Mouse (Mus musculus) cerebellum, adult 2 months (tissue): ENCODE results near the gene Sox5. TPM values are rescaled to one million over a fixed set of nuclear protein-coding genes. Genes with fewer than 3 reads are reported as not detected.
A peak's percentile ranks its signal among the peaks of the same experiment; 100 is the strongest.

Experiments
- DNase-seq, 2 experiments: peaks; one replicate each; pipeline ENCODE4 v3.0.0; 2021
- H3K27ac ChIP-seq: fragments of 200-500 bp; 2 replicates; pipeline ENCODE4 v1.5.1; 2012; ENCODE audit warnings: low read length, control low read depth, inconsistent platforms; ENCODE audit not compliant: insufficient read depth
- H3K27me3 ChIP-seq: fragments of 200-500 bp; 2 replicates; pipeline ENCODE4 v1.6.1; 2012; ENCODE audit warnings: inconsistent platforms, mild to moderate bottlenecking, low read length, moderate library complexity; ENCODE audit not compliant: control insufficient read depth, insufficient read depth
- H3K4me1 ChIP-seq: fragments of 200-500 bp; 2 replicates; pipeline ENCODE4 v1.6.1; 2011; ENCODE audit warnings: low read length; ENCODE audit not compliant: control insufficient read depth, insufficient read depth
- H3K4me3 ChIP-seq: fragments of 200-500 bp; replicated peaks from 2 replicates; pipeline ENCODE3; 2011; ENCODE audit warnings: mild to moderate bottlenecking, low read depth, low read length, control low read depth; ENCODE audit not compliant: insufficient read depth
- CTCF ChIP-seq: fragments of 200-500 bp; IDR thresholded peaks from 2 replicates; pipeline ENCODE4 v1.5.1; 2011; ENCODE audit warnings: low read depth, mild to moderate bottlenecking, control low read depth, low read length, moderate library complexity, borderline replicate concordance; ENCODE audit not compliant: insufficient read depth
- POLR2A ChIP-seq: fragments of 200-500 bp; IDR thresholded peaks from 2 replicates; pipeline ENCODE4 v1.6.1; 2011; ENCODE audit warnings: low read length, control low read depth, borderline replicate concordance; ENCODE audit not compliant: insufficient read depth
- WGBS: fragments of 180-500 bp; shearing (Covaris S2); methylation state at CpG from one replicate; pipeline ENCODE4 v1.1.7; 2018; 5-methylcytosine and 5-hydroxymethylcytosine counted together
- polyA plus RNA-seq: library from polyadenylated mRNA; depleted of rRNA; stranded (reverse); fragments of >200 nt; gene quantifications from 2 replicates; pipeline ENCODE4 v1.2.3, GENCODE M21; 2012

The Sox5 gene
- polyA plus RNA-seq, 1 experiment: 13.3 TPM

GRCm38 (mm10) chr6:144541316-144541715, 240.5 kb downstream of the Sox5 start:
- Histone ChIP-seq H3K27ac (no peak overlapping the region), H3K4me3 (no peak overlapping the region), H3K4me1 (no peaks in the 10 kb centered on the region), H3K27me3 (no peaks in the 10 kb centered on the region)
- TF ChIP-seq POLR2A: no peak
- TF ChIP-seq CTCF: no peak
- WGBS: 91% methylated on average over 9 of the region's 9 CpGs
- no peak for DNase-seq

- Histone ChIP-seq H3K27ac (no peak overlapping the region), H3K27me3 (no peaks in the 10 kb centered on the region), H3K4me1 (no peaks in the 10 kb centered on the region), H3K4me3 (no peak overlapping the region)
- TF ChIP-seq POLR2A (no peak), CTCF (no peak)
- no peak for DNase-seq
- WGBS: 92% methylated on average over 18 of the region's 18 CpGs
Observed at GRCm38 (mm10) chr6:144539439-144540192, 242.2 kb downstream of the Sox5 start.

- Histone ChIP-seq H3K4me3 (no peak overlapping the region), H3K27me3 (no peaks in the 10 kb centered on the region), H3K4me1 (no peaks in the 10 kb centered on the region), H3K27ac (no peak overlapping the region)
- TF ChIP-seq CTCF (no peak), POLR2A (no peak)
- 52% methylated on average over 11 of the region's 11 CpGs for WGBS
- no peak for DNase-seq
Observed at GRCm38 (mm10) chr6:144523479-144523878, 258.3 kb downstream of the Sox5 start.

GRCm38 (mm10) chr6:144518811-144519210, 263.0 kb downstream of the Sox5 start:
- H3K27me3 ChIP-seq: no peaks in the 10 kb centered on the region
- TF ChIP-seq CTCF (no peak), POLR2A (no peak)
- DNase-seq: no peak
- H3K4me3 ChIP-seq: no peak overlapping the region
- no peaks in the 10 kb centered on the region for H3K4me1 ChIP-seq
- WGBS: 25% methylated on average over 2 of the region's 2 CpGs
- H3K27ac ChIP-seq: no peak overlapping the region

DNA sequence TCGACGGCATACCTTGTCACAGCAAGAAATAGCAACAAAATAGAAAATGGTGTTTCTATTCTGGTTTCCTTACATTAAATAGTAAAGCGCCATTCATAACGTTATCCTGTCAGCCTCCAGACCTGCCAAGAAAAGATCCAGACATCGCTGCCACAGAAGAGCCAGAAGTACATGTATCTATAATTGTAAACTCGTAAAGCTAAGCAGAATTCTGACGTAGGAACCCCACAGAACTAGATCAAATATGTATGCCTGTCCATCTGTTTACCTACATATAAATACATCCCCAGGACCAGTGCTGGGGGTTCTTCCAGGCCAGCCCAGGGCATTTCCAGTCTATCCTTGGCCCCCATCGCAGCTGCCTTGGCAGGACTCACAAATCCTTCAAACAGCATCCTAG, 265.9 kb downstream of the Sox5 start:
- no peaks in the 10 kb centered on the region for H3K4me1 ChIP-seq
- DNase-seq: no peak
- WGBS: 85% methylated on average over 8 of the region's 8 CpGs
- no peak overlapping the region for H3K4me3 ChIP-seq
- H3K27ac ChIP-seq: no peak overlapping the region
- no peak for TF ChIP-seq CTCF
- TF ChIP-seq POLR2A: no peak
- no peaks in the 10 kb centered on the region for H3K27me3 ChIP-seq

DNA sequence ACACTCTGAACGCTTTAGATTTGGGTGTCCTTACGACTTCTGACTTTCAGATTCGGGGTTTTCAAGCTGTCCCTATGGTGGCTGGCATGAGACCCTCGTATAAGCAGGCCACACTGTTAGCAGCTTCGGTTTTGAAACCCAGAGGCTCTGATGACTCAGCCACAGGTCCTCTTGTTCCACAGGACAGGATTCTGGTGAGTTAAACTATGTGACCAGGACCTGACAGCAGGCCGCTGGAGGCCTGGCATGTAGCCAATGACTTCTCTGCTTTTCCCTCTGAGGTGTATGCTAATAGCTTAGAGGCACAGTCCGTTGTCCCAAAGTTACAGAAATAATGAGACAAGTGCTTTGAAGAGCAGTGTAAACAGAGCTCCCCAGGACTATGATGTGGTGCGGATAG, 268.0 kb downstream of the Sox5 start:
- Histone ChIP-seq H3K27me3 (no peaks in the 10 kb centered on the region), H3K4me3 (no peak overlapping the region), H3K27ac (no peak overlapping the region), H3K4me1 (no peaks in the 10 kb centered on the region)
- peak in 1 of 2 experiments; percentile 13 for DNase-seq
- TF ChIP-seq POLR2A: no peak
- TF ChIP-seq CTCF: no peak
- WGBS: 49% methylated on average over 8 of the region's 8 CpGs

DNA sequence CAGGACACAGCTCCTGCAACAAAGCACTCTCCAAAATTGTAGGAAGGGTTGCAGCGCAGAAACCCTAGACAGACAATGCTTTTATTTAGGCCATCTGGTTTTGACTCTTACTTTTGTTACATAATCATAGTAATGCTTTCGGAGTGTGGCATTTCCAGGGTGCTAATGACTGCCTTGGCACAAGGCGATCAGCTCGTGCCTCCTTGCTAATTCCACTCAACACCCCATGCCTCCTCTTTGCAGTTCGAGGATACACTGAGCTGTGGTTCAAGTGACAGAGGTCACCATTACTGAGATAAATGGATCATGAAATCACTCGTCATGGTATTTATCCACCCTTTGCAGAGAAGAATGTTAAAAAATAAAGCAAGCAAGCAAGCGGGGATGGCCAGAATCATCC, 269.9 kb downstream of the Sox5 start:
- H3K27me3 ChIP-seq: no peaks in the 10 kb centered on the region
- H3K4me3 ChIP-seq: no peak overlapping the region
- DNase-seq: no peak
- H3K4me1 ChIP-seq: no peaks in the 10 kb centered on the region
- no peak overlapping the region for H3K27ac ChIP-seq
- TF ChIP-seq CTCF (no peak), POLR2A (no peak)
- 69% methylated on average over 7 of the region's 7 CpGs for WGBS

DNA sequence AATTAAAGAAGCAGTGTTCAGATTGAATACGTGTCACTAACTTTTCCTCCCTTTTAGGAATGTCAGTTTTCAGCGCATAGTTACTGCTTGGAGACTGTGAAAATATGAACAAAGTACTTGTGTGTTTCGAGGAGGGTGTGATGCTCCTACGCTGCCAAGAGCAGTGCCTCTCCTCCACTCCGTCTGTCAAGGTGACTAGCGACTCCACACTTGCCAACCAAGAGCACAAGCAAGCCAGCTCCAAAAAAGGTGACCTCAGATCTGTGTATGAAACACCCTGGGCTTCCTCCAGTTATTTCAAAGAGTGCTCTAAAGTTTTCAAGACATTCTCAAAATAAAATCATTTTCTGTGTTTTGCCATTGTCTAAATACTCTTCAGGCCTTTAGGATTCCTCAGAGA, 271.6 kb downstream of the Sox5 start:
- Histone ChIP-seq H3K27ac (no peak overlapping the region), H3K4me3 (no peak overlapping the region), H3K27me3 (no peaks in the 10 kb centered on the region), H3K4me1 (no peaks in the 10 kb centered on the region)
- TF ChIP-seq POLR2A: no peak
- TF ChIP-seq CTCF: no peak
- DNase-seq: no peak
- WGBS: 44% methylated on average over 6 of the region's 6 CpGs
